Mouse (Mus musculus) liver, embryonic 13.5 days (tissue): ENCODE results near the gene Rassf1. TPM values are rescaled to one million over a fixed set of nuclear protein-coding genes. Genes with fewer than 3 reads are reported as not detected.

Source experiments
- ATAC-seq: fragments of 200-750 bp; cut with Nextera tagmentation; 2 replicates; pipeline ENCODE4 v1.8.0; 2017; ENCODE audit warnings: low read depth, mild to moderate bottlenecking, moderate number of reproducible peaks, moderate library complexity
- DNase-seq: peaks from one replicate; pipeline ENCODE4 v3.0.0; 2022
- H3K27ac ChIP-seq: fragments of 300-500 bp; sonication (generic); 2 replicates; pipeline ENCODE4 v1.5.1; 2015; ENCODE audit warnings: moderate library complexity, mild to moderate bottlenecking, inconsistent platforms
- H3K27me3 ChIP-seq: fragments of 300-500 bp; sonication (generic); 2 replicates; pipeline ENCODE4 v1.6.1; 2015; ENCODE audit warnings: mild to moderate bottlenecking, inconsistent platforms
- H3K36me3 ChIP-seq: fragments of 300-500 bp; sonication (generic); 2 replicates; pipeline ENCODE4 v1.6.1; 2015; ENCODE audit warnings: mild to moderate bottlenecking, inconsistent platforms
- H3K4me1 ChIP-seq: fragments of 300-500 bp; sonication (generic); replicated peaks from 2 replicates; pipeline ENCODE4 v1.6.1; 2015; ENCODE audit warnings: inconsistent platforms
- H3K4me2 ChIP-seq: fragments of 300-500 bp; sonication (generic); 2 replicates; pipeline ENCODE4 v1.6.1; 2015; ENCODE audit warnings: inconsistent platforms, mild to moderate bottlenecking, moderate library complexity
- H3K4me3 ChIP-seq: fragments of 300-500 bp; sonication (generic); replicated peaks from 2 replicates; pipeline ENCODE4 v1.5.1; 2015; ENCODE audit warnings: mild to moderate bottlenecking, inconsistent platforms
- H3K9ac ChIP-seq: fragments of 300-500 bp; sonication (generic); 2 replicates; pipeline ENCODE4 v1.6.1; 2015; ENCODE audit warnings: mild to moderate bottlenecking, inconsistent platforms
- H3K9me3 ChIP-seq: fragments of 300-500 bp; sonication (generic); replicated peaks from 2 replicates; pipeline ENCODE4 v1.6.1; 2016; ENCODE audit warnings: inconsistent platforms
- WGBS: fragments of 180-500 bp; shearing (Covaris S2); methylation state at CpG from one replicate; pipeline ENCODE4 v1.1.7; 2015; ENCODE audit not compliant: insufficient replicate concordance; 5-methylcytosine and 5-hydroxymethylcytosine counted together
- polyA plus RNA-seq: library from polyadenylated mRNA; unstranded; fragments of >200 nt; fragmentation: Nextera tagmentation; extraction: Ambion mirVana; gene quantifications from 2 replicates; pipeline ENCODE4 v1.2.1, GENCODE M21; 2015

Gene Rassf1
- polyA plus RNA-seq, 1 experiment from 2014 or later = 17.5 TPM

DNA sequence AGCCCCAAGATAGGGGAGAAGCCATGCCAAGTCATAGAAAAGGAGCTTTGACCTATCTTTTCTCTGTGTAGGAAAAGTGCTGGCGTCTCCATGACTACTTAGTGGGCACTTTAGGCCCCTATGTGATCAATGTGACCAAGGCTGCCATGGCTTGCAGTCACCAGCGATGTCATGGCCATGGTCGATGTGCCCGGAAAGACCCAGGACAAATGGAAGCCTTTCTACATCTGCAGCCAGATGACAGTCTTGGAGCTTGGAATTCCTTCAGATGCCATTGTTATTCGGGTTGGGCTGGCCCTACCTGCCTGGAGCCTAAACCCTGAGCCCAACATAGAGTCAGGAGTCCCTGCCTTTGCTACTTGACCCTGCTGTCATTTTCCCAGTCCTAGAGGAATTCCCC is 35.1 kb downstream of the Rassf1 start:
- Histone ChIP-seq H3K9me3 (no peaks in the 10 kb centered on the region), H3K9ac (peak overlapping the region; percentile 77), H3K27ac (peak overlapping the region; percentile 98), H3K27me3 (no peaks in the 10 kb centered on the region), H3K4me1 (peaks cover 82% of the 10 kb centered on the region), H3K36me3 (peaks cover 58% of the 10 kb centered on the region), H3K4me2 (peak overlapping the region; percentile 70), H3K4me3 (peak overlapping the region; percentile 80)
- DNase-seq (no peak), ATAC-seq (no peak)
- WGBS = 76% methylated on average over 5 of the region's 5 CpGs

DNA sequence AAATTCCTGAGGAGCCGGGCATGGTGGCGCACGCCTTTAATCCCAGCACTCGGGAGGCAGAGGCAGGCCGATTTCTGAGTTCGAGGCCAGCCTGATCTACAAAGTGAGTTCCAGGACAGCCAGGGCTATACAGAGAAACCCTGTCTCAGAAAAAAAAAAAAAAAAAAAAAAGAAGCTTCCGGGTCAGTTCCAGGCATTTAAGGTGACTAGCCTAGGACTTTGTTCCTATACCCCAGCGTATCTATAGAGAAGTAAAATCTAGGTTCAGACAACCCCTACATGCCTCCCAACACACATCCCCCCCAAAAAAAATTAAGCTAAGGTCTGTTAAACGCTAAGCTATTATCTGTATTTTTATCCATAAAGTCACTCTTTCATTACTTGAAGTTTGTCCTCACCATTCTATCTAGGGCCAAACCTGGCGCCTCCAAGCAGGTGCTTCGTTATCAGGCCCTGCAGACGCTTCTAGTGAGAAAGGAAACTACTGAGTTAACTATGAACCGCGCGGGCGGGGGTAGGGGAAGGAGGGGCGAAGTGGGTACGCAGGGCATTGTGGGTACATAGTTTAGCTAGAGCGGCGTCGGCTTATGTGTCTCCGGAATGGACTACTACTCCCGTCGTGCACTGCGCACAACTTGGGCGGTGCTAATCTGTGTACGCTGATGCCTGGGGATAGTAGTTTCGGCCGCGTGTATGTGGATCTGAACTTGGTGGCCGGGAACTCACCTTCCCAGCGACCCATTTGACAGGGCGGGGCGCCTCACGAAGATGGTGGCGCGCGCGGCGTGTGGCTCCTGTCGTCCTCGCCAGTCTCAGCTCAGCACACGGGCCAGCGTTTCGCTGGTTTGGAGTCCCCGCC is 35.8 kb downstream of the Rassf1 start, which contains the start of gene Ifrd2:
Gene Ifrd2 (plus strand): TSS at position 669 of the 859 bp plus-strand sequence.
- 7% methylated on average over 46 of the region's 46 CpGs for WGBS
- peak within 1 kb of the TSS; percentile 85 for H3K4me2 ChIP-seq
- peak; percentile 91 for ATAC-seq

DNA sequence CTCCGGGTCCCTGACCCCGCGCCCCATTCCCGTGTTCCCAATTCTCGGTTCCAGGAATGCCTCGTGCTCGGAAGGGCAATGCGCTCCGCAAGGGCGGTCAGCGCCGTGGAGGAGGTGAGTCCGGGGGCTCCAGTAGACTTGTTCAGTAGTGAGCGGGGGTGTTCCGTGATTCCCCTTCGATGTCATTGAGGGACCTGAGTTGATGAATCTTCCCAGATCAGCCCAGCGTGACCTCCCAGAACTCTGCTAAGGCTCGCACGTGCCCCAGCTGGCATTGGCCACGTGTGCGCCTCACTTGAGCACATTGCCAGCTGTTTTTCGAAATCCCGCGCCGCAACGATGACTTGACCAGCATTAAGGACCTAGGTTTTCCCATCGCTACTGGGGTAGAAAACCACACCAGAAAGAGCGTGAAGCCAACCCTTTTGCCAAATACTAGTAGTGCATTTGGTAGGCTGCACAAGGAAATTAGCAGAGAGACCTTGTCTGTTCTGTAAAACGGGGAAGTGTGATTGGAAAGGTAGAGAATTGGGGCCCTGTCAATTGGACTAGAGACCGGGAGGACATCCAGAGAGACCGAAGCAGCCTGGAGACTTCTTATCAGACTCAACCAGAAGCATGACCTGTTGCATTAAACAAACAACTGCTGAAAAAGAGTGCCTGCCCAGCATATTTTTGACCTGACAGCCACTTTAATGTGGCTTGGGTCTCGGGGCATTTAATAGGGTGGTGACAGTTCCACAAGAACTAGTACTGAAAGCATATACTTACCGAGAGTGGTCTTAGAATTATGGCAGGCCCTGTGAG is 36.7 kb downstream of the Rassf1 start:
- H3K4me3 ChIP-seq = peak overlapping the region; percentile 80
- ATAC-seq (peak; percentile 13), DNase-seq (peak; percentile 70)
- H3K27me3 ChIP-seq = no peaks in the 10 kb centered on the region
- H3K9me3 ChIP-seq = no peaks in the 10 kb centered on the region
- peak overlapping the region; percentile 85 for H3K4me2 ChIP-seq
- peaks cover 73% of the 10 kb centered on the region for H3K4me1 ChIP-seq
- peak overlapping the region; percentile 99 for H3K27ac ChIP-seq
- H3K36me3 ChIP-seq = peaks cover 70% of the 10 kb centered on the region
- 1% methylated on average over 33 of the region's 33 CpGs for WGBS
- H3K9ac ChIP-seq = peak overlapping the region; percentile 89

More for the DNA sequence above, 35.8 kb downstream of the Rassf1 start, which contains the start of gene Ifrd2:
- H3K4me3 ChIP-seq = peak within 1 kb of the TSS; percentile 80
- no peaks in the 10 kb centered on the region for H3K27me3 ChIP-seq
- H3K36me3 ChIP-seq = peaks cover 65% of the 10 kb centered on the region
- H3K4me1 ChIP-seq = peaks cover 82% of the 10 kb centered on the region
- peak; percentile 99 for DNase-seq
- H3K27ac ChIP-seq = peak within 1 kb of the TSS; percentile 99
- peak within 1 kb of the TSS; percentile 89 for H3K9ac ChIP-seq
- no peaks in the 10 kb centered on the region for H3K9me3 ChIP-seq

DNA sequence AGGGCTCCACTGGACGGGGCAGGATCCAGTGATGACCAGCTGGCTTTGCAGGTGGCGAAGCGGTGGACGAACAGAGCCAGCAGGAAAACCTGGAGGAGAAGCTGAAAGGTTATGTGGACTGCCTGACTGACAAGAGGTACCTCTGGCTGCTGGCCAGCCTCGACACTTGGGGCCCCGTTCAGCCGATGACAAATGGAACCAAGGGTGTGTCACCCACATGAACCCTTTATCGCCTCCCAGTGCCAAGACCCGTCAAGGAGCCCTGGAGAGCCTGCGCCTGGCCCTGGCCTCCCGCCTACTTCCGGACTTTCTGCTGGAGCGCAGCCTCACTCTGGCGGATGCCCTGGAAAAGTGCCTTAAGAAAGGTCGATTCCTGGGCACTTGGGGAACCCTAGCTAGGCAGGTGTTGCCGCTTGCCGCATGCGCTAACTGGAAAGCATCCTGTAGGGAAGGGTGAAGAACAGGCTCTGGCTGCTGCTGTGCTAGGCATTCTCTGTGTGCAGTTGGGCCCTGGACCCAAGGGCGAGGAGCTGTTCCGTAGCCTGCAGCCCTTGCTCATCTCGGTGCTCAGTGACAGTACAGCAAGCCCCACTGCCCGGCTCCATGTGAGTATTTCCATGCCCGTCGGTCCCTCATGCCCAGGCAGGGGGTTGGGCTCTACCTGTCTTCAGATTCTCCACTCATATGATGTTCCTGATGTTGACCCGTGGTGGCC is 38.9 kb downstream of the Rassf1 start:
- Histone ChIP-seq H3K4me3 (peak overlapping the region; percentile 80), H3K9me3 (no peaks in the 10 kb centered on the region), H3K4me2 (peak overlapping the region; percentile 85), H3K4me1 (peaks cover 59% of the 10 kb centered on the region), H3K27me3 (no peaks in the 10 kb centered on the region), H3K36me3 (peaks cover 70% of the 10 kb centered on the region), H3K27ac (peak overlapping the region; percentile 99), H3K9ac (peak overlapping the region; percentile 89)
- ATAC-seq (peak; percentile 20; the same call in 1 of the 2 replicates), DNase-seq (peak; percentile 67)
- 69% methylated on average over 25 of the region's 25 CpGs for WGBS

DNA sequence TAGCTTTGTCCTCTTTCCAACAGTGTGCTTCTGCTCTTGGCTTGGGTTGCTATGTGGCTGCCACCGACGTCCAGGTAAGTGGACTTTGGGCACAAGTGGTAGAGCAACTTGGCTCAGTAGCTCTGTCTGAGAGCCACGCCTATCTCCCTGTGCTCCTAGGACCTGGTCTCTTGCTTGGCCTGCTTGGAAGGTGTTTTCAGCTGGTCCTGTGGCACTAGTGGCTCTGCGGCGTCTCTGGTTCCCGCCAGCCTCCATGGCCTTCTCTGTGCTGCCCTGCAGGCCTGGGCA is 39.4 kb downstream of the Rassf1 start:
- peak overlapping the region; percentile 89 for H3K9ac ChIP-seq
- peaks cover 67% of the 10 kb centered on the region for H3K36me3 ChIP-seq
- H3K27ac ChIP-seq = peak overlapping the region; percentile 99

DNA sequence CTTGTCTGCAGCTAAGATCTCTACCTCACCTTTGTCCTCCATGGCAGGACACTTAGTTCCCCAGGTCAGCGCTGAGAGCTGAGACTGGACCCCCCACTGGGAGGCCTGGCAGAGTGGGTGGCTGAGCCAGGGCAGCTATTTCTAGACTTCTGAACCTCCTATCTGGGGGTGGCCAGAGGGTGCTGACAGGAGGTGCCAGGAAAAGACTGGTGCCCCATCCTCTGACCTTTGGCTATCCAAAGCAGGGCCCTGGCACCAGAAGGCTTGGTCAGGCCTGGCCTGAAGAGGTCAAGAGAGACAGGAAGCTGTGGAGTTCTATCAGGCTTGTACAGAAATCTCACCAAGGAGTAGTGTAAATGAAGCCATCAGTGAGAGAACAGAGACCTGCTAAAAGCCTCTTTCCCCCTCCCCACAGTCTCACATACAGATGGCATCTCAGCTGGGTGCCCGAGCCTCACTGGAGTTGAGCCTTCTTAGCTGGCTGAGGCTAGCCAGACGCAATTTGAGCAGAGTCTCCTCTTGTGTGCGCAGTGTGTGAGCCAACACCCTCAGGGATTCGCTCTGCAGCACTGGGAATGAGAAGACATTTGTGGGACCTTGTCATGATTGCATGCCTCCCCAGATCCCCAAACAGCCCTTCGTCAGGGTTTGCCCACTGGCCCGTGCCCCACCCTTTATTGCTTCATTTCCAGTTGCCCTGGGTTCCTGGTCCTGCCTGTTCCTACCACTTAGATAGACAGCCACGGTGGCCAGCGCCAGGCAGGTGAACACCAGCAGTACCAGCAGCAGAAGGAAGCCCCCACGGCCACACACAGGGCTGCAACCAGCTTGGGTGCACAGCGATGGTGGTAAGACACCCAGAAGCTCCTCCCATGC is 42.0 kb downstream of the Rassf1 start:
- 86% methylated on average over 11 of the region's 11 CpGs for WGBS
- H3K27ac ChIP-seq = peak overlapping the region; percentile 40; the same call in 1 of the 2 replicates

More for the DNA sequence above, 39.4 kb downstream of the Rassf1 start:
- WGBS = 90% methylated on average over 6 of the region's 6 CpGs
- peaks cover 54% of the 10 kb centered on the region for H3K4me1 ChIP-seq
- peak overlapping the region; percentile 85 for H3K4me2 ChIP-seq
- no peaks in the 10 kb centered on the region for H3K9me3 ChIP-seq
- ATAC-seq (no peak), DNase-seq (no peak)
- no peaks in the 10 kb centered on the region for H3K27me3 ChIP-seq
- H3K4me3 ChIP-seq = peak overlapping the region; percentile 80

DNA sequence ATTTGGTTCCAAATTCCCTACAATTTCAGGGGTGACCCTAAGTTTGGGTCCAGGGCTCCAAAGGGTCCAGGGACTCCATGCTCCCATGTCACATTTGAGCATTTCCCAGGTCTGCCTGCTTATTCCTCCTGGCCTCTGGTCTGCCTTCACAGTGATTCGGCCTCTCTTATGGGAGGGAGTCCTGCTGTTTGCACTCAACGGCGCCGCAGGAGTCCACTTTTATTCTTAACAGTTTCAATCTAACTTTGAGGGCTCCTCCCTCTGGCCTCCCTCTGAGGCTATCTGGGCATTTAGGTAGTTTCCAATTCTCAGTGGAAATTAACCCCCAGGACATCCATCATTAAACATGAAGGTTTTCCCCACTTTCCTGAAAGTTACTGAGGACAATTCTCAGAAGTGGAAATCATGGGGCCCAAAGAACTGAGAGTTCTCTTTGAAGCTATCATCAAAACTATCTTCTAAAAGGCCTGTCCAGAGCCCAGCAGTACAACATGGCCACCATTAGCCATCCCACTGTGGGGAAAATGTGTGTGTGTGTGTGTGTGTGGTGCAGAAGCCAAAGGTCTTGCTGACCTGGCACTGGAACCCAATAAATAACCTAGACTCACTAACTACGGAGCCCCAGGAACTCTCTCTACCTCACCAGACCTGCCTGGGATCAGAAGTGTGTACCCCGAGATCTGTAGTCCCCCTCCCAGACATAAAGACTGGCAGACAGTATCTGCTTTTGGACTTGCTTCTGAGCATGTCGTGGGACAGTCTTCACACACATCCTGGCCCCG is 43.1 kb downstream of the Rassf1 start:
- H3K9me3 ChIP-seq = no peaks in the 10 kb centered on the region
- no peak overlapping the region for H3K9ac ChIP-seq
- ATAC-seq (no peak), DNase-seq (no peak)
- H3K27me3 ChIP-seq = peaks cover 12% of the 10 kb centered on the region
- WGBS = 81% methylated on average over 8 of the region's 8 CpGs
- H3K4me3 ChIP-seq = no peak overlapping the region
- no peak overlapping the region for H3K27ac ChIP-seq
- H3K4me1 ChIP-seq = peaks cover 59% of the 10 kb centered on the region
- H3K36me3 ChIP-seq = peaks cover 62% of the 10 kb centered on the region
- no peak overlapping the region for H3K4me2 ChIP-seq

More for the DNA sequence above, 42.0 kb downstream of the Rassf1 start:
- no peak overlapping the region for H3K4me2 ChIP-seq
- H3K36me3 ChIP-seq = peaks cover 71% of the 10 kb centered on the region
- no peak overlapping the region for H3K9ac ChIP-seq
- H3K4me1 ChIP-seq = peaks cover 59% of the 10 kb centered on the region
- ATAC-seq = no peak
- no peak for DNase-seq
- H3K9me3 ChIP-seq = no peaks in the 10 kb centered on the region
- peaks cover under 1% of the 10 kb centered on the region; the same call in 1 of the 2 replicates for H3K27me3 ChIP-seq
- no peak overlapping the region for H3K4me3 ChIP-seq

DNA sequence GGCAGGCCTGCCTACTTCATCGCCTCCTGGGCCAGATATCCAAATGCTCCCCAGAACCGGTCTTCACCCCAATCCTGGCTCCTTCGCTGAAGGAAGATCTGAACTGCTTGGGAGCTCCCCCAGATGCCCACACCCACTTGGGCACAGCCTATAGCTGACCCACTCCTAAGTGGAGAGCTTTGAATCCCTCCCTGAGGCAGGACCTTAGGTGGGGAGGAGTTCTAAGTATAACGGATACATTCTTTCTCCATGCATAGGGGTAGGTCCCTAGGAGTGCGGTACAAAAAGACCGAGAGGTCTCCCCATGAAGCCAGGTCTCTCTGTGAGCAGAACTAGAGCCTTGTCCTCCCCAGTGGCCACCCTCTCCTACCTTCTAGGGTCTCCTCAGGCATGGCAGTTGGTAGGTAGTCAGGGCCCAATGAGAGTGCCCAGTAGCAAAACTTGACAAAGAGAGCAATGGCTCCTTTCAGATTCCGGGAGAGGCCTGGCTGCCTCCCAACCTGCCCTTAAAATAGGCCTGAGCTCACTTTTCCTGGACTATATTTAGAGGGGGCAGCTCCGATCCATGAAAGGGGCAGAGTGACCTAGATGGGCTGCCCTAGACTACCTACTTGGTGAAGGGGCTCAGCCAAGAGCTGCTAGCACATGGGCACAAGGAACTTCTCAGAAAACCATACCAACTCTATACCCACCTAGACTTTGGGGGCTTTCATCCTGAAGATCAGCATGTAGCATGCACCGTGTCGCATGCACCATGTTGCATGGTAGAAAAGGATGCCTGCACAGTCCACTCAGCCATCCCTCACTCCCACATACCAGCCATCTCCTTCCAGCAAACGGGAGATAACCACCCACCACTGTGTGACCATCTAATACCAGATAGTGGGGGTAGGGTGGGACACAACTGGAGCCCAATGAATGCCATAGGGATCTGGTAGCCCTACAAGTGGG is 45.5 kb downstream of the Rassf1 start:
- Histone ChIP-seq H3K4me1 (peaks cover 47% of the 10 kb centered on the region), H3K9ac (no peak overlapping the region), H3K27ac (no peak overlapping the region), H3K9me3 (no peaks in the 10 kb centered on the region), H3K4me3 (no peak overlapping the region), H3K27me3 (peaks cover 31% of the 10 kb centered on the region), H3K4me2 (no peak overlapping the region), H3K36me3 (peaks cover 38% of the 10 kb centered on the region)
- DNase-seq = no peak
- 77% methylated on average over 11 of the region's 11 CpGs for WGBS
- no peak for ATAC-seq

DNA sequence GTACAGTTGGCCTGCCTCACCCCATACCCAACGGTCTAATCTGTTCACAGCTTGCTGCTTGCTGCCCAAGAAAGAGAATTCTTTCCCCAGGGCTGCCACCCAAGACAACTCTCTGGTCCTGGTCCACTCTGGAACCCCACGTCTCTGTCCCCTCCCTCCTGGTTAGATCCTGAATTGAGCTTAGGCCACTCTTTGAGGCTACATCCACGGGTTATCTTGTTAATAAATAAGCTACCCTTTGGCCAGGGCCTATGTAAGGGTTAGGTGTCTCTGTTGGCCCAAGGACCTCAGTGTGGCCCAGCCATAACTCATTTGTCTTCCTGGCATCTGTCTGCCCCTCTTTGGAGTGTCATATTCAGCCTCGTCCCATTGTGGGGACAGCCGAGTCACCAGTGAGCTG is 47.0 kb downstream of the Rassf1 start:
- Histone ChIP-seq H3K9ac (no peak overlapping the region), H3K9me3 (no peaks in the 10 kb centered on the region), H3K4me1 (peaks cover 53% of the 10 kb centered on the region), H3K36me3 (peaks cover 23% of the 10 kb centered on the region), H3K4me2 (no peak overlapping the region), H3K27ac (no peak overlapping the region), H3K4me3 (no peak overlapping the region), H3K27me3 (peaks cover 34% of the 10 kb centered on the region)
- 61% methylated on average over 5 of the region's 5 CpGs for WGBS
- DNase-seq (no peak), ATAC-seq (no peak)
